Mouse (Mus musculus): ENCODE measurements around the gene Nrn1l. TPM values are rescaled to one million over a fixed set of nuclear protein-coding genes. Genes with fewer than 3 reads are reported as not detected.

The Nrn1l gene
- total RNA-seq, 2 experiments from 2014 or later = 0.59 to 1.7 TPM

Other genes starting within 250 kb of the Nrn1l start
- gene Carmil2, start 207.3 kb upstream of the Nrn1l start, total RNA-seq (2021) = 1 to 10 TPM; 1.2 to 1.4 TPM
- gene Acd, start 192.5 kb upstream of the Nrn1l start, total RNA-seq (2021) = 10 to 100 TPM; 24.9 to 26.3 TPM
- gene Pard6a, start 192.4 kb upstream of the Nrn1l start, total RNA-seq (2021) = 10 to 100 TPM; 10.7 to 14.0 TPM
- gene 4933405L10Rik, start 185.9 kb upstream of the Nrn1l start, total RNA-seq (2021) = not detected
- gene Enkd1, start 185.4 kb upstream of the Nrn1l start, total RNA-seq (2021) = 1 to 10 TPM; 4.5 to 4.9 TPM
- gene Gfod2, start 134.9 kb upstream of the Nrn1l start, total RNA-seq (2021) = 10 to 100 TPM in 1 of 2 experiments, 1 to 10 TPM in 1; 9.7 to 10.3 TPM
- gene Ranbp10, start 66.2 kb upstream of the Nrn1l start, total RNA-seq (2021) = 10 to 100 TPM; 23.7 to 24.0 TPM
- not detected for gene Tsnaxip1, start 65.8 kb upstream of the Nrn1l start, total RNA-seq (2021)
- gene Cenpt, start 40.3 kb upstream of the Nrn1l start, total RNA-seq (2021) = 1 to 10 TPM; 4.3 to 9.6 TPM
- gene Thap11, start 38.4 kb upstream of the Nrn1l start, total RNA-seq (2021) = 10 to 100 TPM; 40.0 to 41.1 TPM
- 10 to 100 TPM; 43.2 to 43.8 TPM for gene Nutf2, start 33.0 kb upstream of the Nrn1l start, total RNA-seq (2021)
- gene Edc4, start 12.7 kb upstream of the Nrn1l start, total RNA-seq (2021) = 10 to 100 TPM; 31.6 to 38.2 TPM
- gene Pskh1, start 6.9 kb downstream of the Nrn1l start, total RNA-seq (2021) = 10 to 100 TPM; 29.0 to 33.1 TPM
- gene Ctrl, start 40.3 kb downstream of the Nrn1l start, total RNA-seq (2021) = under 1 TPM; 0.66 to 0.76 TPM
- 10 to 100 TPM; 68.1 to 87.1 TPM for gene Psmb10, start 44.9 kb downstream of the Nrn1l start, total RNA-seq (2021)
- 1 to 10 TPM; 1.3 to 1.9 TPM for gene Lcat, start 49.8 kb downstream of the Nrn1l start, total RNA-seq (2021)
- gene Slc12a4, start 72.5 kb downstream of the Nrn1l start, total RNA-seq (2021) = 10 to 100 TPM; 43.9 to 58.9 TPM
- gene Dpep3, start 85.9 kb downstream of the Nrn1l start, total RNA-seq (2021) = not detected
- 10 to 100 TPM; 16.0 to 19.3 TPM for gene Dus2, start 97.8 kb downstream of the Nrn1l start, total RNA-seq (2021)
- under 1 TPM in 1 of 2 experiments, not detected in 1; 0.30 TPM for gene Dpep2nb, start 112.4 kb downstream of the Nrn1l start, total RNA-seq (2021)
- 10 to 100 TPM; 15.5 to 16.9 TPM for gene Ddx28, start 118.3 kb downstream of the Nrn1l start, total RNA-seq (2021)
- 10 to 100 TPM; 37.3 to 48.0 TPM for gene Nfatc3, start 165.3 kb downstream of the Nrn1l start, total RNA-seq (2021)
- 1 to 10 TPM; 1.1 to 3.5 TPM for gene Esrp2, start 243.4 kb downstream of the Nrn1l start, total RNA-seq (2021)